Mouse (Mus musculus) gastrocnemius, postnatal 25 days (tissue): ENCODE results near the gene Mtfmt. TPM values are rescaled to one million over a fixed set of nuclear protein-coding genes. Genes with fewer than 3 reads are reported as not detected.

Experiments used
- total RNA-seq, 2 experiments: library from RNA; stranded (reverse); gene quantifications; 1 replicate in 1 of 2; 2 replicates in 1 of 2; pipeline ENCODE4 v1.2.3; 2021

Gene Mtfmt
- total RNA-seq, 2 experiments from 2014 or later = 5.0 to 5.3 TPM

Other genes with a start within 250 kb of the Mtfmt start
- 1 to 10 TPM; 3.8 to 5.3 TPM for gene Parp16, start 240.4 kb upstream of the Mtfmt start, total RNA-seq
- 100 to 1,000 TPM in 1 of 2 experiments, 10 to 100 TPM in 1; 28.8 to 105 TPM for gene Cilp, start 170.6 kb upstream of the Mtfmt start, total RNA-seq
- gene Clpx, start 141.5 kb upstream of the Mtfmt start, total RNA-seq = 10 to 100 TPM; 44.9 to 60.0 TPM
- 10 to 100 TPM; 10.1 to 12.7 TPM for gene Pdcd7, start 89.7 kb upstream of the Mtfmt start, total RNA-seq
- under 1 TPM; 0.20 to 0.64 TPM for gene Ubap1l, start 74.7 kb upstream of the Mtfmt start, total RNA-seq
- 10 to 100 TPM; 10.3 to 11.6 TPM for gene Kbtbd13, start 44.1 kb upstream of the Mtfmt start, total RNA-seq
- 1 to 10 TPM; 3.1 to 4.4 TPM for gene Rasl12, start 37.3 kb upstream of the Mtfmt start, total RNA-seq
- gene Slc51b, start 12.8 kb upstream of the Mtfmt start, total RNA-seq = not detected
- gene Spg21, start 25.2 kb downstream of the Mtfmt start, total RNA-seq = 10 to 100 TPM in 1 of 2 experiments, 1 to 10 TPM in 1; 6.4 to 10.8 TPM
- not detected for gene Ankdd1a, start 84.4 kb downstream of the Mtfmt start, total RNA-seq
- gene Plekho2, start 144.3 kb downstream of the Mtfmt start, total RNA-seq = 1 to 10 TPM; 4.7 to 6.3 TPM
- not detected for gene Pif1, start 151.4 kb downstream of the Mtfmt start, total RNA-seq
- gene Rbpms2, start 193.9 kb downstream of the Mtfmt start, total RNA-seq = 1 to 10 TPM; 1.4 to 2.8 TPM
- gene Oaz2, start 232.2 kb downstream of the Mtfmt start, total RNA-seq = 100 to 1,000 TPM; 231 to 232 TPM